Mouse (Mus musculus) cerebellum, postnatal 10 days (tissue): Measurements from ENCODE around the gene Mon1a.
A peak's percentile ranks its signal among the peaks of the same experiment; 100 is the strongest.

Source experiments
- DNase-seq, 2 experiments: peaks; one replicate each; pipeline ENCODE4 v3.0.0; 2021; ENCODE audit warnings: mixed read lengths in 2 of 2

Mon1a gene

DNA sequence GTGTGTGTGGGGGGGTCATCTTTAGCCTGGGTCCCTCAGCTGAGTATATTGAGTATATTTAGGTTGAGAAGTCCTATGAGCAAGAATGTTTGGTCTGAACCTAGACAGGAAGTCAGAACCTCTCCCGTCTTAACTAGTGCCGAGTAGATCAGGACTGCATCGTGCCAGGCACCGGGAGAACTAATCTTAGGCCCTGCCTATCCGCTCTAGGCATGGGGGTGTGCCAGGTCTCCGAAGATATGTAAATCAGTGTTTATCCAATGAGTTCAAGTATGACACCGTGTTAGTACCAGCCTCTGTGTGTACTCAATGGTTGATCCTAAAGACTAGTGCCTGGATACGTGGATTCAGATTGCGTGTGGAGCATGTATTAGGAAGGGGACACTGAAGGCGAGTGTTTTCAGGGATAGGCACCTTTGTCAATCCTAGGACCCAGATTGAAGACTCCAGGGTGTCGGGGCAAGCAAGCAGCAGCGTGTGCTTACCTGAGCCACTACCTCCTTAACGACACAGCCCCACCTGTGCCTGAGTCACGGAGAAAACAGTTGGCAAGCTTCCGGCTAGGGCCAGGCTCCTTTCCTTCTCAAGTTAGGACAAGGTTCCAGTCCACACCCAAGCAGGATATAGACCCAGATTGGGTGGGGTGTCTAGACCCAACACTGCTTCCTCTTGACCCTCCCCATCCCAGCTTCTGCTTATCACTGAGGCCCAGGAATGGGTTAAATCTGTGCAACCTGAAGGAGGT lies 22.2 kb downstream of the Mon1a start:
- no peak for DNase-seq

- peak; percentile 62 to 74 for DNase-seq
These were observed 26.9 kb downstream of the Mon1a start for GRCm38 (mm10) chr9:107914764-107915420.

GRCm38 (mm10) chr9:107917895-107918608 lies 30.1 kb downstream of the Mon1a start:
- DNase-seq, result peak; percentile 56 to 65

DNA sequence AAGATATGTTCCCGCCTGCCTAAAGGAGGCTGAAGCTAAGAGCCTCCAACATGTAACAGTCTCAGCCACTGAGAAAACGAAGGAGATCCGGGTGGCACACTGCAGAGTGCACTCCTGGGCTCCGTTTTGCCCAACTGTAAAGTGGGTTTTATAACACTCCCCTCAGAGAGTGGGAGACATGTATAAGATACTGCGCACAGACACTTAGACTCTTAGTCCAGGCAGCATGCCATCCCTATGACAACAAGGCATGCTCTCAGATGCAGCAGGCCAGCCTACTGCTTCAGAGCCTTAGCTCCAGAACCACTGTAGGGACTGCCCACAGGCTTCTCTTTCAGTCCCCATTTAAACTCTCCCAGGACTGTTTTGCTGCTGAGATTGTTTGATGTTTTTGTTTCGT lies 30.9 kb downstream of the Mon1a start:
- DNase-seq, result no peak

DNA sequence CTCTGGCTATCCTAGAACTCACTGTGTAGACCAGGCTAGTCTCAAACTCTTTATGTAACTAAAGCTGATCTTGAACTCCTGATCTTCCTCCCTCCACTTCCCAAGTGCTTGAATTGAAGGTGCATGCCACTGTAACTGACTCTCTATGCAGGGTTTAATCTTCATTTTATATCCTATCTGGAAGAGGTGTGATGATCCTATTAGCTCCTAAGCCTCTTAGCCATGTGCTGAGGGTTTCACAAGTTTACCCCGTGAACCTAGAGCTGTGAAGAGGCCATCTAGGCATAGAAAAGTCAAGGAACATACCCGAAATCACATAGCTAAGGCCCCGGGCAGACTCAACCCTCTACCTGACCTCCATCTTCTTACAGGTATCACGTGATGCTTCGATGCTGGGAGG lies 31.5 kb downstream of the Mon1a start:
- no peak for DNase-seq

DNA sequence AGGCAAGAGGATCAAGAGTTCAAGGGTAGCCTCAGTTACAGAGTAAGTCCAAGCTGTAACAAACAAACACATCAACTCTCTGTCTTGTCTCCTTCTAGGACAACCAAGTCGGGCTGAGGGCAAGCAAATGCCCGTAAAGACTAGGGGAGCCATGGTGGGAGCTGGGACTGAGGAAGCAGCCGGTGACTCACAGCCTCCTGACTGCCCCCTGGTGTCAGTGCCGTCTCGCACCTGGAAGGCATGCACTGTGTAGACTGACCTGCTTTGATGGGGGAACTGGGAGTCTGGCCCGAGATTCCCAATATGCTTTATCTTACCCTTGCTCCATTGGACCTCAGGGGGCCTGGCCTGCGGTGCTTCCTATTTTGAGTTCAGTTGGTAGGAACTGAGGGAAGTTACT lies 35.1 kb downstream of the Mon1a start:
- peak; percentile 55 to 60 for DNase-seq

DNA sequence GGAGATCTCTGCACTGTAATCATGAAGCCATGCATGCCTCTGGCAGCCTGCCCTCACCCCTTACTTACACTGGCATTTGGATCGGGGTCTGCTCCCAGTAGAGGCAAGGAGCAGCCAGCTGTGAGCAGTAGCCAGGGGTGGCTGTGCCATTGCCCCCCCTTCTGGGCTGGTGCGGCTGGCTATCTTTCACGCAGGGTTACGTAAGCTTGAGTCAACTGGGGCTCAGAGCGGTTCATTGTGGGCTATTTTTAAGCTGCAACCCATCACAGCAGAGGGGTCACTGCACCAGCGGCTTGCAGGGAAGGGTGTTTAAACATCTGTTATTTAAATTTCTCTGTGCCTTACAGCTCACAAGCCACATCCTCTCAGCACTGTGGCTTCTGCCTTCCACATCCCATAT lies 36.0 kb downstream of the Mon1a start:
- peak in 1 of 2 experiments; percentile 28 for DNase-seq

DNA sequence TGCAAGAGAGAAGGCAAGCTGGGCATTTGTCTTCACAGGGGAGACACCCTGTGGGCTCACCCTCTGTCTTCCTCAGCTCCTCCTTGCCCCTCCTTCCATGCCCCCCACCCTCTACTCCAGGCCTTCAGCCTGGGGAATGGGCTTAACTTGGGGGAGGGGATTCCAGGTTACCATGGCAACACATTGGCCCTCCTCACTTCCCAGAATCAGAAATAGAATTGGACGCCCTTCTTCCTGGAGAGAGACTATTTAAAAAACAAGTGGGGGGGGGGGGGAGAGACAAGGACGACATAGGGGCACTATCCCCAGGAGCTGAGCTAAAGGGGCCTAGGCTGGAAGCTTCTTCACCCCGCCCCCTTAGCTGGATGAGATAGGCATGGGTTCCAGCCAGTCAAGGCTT lies 37.3 kb downstream of the Mon1a start:
- DNase-seq, result peak in 1 of 2 experiments; percentile 31

- DNase-seq, result no peak
These were observed 39.0 kb downstream of the Mon1a start for GRCm38 (mm10) chr9:107926920-107927420.

- DNase-seq, result peak; percentile 61 to 69
These were observed 39.8 kb downstream of the Mon1a start for GRCm38 (mm10) chr9:107927749-107928148.

DNA sequence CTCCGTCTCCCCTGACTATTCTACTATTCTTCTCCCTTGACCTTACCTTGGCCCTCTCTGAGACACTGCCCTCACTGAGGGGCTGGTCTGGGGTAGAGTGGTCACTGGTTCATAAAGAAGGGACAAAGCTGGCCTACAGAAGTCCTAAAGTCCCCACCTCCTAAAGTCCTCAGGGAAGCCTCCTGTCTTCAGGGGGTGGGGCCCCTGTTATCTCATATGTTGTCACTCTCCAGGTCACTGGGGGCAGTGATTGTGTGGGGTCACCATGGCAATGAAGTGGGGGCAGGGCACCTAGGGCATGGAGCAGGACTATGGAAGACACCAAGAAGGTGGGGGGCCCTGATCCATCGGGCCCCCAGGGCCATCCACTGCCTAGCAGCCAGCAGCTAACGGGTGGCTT lies 40.2 kb downstream of the Mon1a start, which contains the start of gene Actl11:
Gene Actl11 (plus strand): TSS at position 301 of the 400 bp plus-strand sequence.
- DNase-seq, result peak in 1 of 2 experiments; percentile 12

DNA sequence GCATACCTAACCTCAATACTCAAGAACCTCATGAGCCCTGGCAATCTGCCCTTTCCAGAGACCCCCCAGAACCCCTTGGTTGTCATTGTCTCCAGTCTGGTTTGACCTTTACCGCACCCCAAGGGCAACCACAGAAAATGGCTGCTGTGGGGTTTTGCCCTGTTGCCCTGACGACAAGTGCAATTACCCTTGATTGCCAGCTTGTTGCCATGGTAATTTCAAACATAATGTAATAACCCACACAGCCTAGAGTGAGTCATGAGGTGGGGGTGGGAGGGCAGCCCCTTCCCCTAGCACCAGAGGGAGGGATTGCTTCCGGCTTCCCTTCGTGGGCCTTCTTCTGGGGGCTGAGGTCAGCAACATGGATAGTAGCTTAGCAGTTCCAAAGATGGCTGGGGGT lies 44.3 kb downstream of the Mon1a start:
- DNase-seq, result peak in 1 of 2 experiments; percentile 9

DNA sequence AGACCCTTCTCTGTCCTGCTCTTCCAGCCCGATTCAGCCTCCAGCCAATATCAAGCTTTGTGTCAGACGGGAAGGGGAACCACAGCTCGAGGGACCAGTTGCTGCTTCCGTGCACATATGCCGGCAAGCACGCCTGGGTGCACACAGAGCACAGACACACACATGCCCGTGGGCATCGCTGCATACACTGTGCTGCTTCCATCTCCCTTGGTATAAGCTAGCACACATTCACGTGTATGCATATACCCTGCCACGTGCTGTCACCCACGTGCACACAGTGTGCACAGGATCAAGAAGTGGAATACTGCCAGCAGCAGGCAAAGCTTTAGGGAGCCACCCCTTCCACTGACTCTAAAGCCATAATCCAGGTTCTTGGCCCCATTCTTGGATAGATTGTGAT lies 46.2 kb downstream of the Mon1a start:
- DNase-seq, result peak; percentile 69 to 80

DNA sequence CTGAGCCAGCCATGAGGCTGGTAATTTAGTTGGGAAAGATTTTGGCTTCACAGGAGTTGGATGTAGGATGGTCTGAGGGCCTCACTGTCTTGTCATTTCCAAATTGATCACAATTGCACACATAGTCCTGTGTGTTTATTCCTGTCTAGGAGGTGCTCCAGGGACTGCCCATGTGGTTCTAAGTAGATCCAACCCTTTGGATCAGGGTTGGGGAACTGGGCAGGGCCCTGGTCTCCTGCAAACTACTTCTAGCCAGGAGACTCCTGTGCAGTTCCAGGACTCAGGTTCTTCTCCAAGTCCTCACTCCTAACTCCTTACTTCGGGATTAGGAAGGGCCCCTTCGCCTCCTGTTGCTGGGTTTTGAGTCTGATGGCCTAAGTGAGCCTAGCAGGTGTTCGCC lies 47.4 kb downstream of the Mon1a start, which contains the start of gene Camkv:
Gene Camkv (plus strand): TSS at position 301 of the 400 bp plus-strand sequence.
- DNase-seq, result no peak

DNA sequence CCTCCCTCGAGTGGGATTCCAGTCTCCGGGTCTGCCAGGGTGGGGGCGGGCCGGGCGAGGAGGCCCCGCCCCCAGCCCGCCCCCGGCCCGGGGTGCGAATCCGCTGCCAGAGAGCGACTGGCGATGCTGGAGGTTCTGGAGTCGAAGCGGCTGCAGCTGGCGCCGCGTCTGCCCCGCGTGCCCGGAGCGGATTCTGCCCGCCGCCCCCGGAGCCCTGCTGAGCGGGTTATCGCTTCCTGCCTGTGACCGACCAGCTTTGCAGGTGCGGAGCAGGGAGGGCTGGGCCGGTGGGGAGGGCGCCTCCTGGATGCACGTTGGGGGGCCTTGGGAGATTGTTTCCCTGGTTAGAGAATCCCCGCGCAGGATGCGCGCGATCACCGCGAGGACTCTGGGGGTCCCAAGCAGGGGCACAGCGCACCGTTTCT lies 47.9 kb downstream of the Mon1a start:
- DNase-seq, result peak; percentile 67 to 75

DNA sequence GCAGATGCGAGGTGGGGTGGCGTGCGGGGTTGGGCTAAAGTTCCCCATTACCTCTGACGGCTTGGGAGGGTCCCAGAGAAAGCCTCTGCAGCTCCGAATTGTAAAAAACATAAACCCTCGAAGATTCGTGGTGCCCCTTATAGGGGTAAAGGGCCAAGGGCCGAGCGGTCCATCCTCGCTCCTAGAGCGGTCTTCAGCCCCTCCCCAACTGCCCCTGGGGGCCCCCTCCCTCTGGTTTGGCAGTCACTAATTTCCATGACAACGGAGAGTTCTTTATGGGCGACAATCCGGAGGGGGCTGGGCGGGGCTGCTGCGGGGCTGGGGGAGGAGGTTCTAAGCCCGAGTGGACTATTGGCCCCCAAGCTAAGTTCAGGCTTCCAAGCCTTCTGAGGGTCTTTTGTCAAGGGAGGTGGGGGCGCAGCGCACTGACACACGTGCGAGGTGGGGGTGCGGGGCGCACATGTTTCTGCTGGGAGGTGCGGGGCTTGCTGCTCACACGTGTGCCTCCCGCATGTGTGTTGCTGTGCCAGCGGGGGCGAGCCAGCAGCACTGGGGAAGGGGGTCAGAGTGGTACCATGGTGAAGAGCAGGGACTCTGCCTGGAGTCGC lies 48.4 kb downstream of the Mon1a start:
- peak in 1 of 2 experiments; percentile 51 for DNase-seq

GRCm38 (mm10) chr9:107936831-107937230 lies 48.9 kb downstream of the Mon1a start:
- DNase-seq, result no peak

DNA sequence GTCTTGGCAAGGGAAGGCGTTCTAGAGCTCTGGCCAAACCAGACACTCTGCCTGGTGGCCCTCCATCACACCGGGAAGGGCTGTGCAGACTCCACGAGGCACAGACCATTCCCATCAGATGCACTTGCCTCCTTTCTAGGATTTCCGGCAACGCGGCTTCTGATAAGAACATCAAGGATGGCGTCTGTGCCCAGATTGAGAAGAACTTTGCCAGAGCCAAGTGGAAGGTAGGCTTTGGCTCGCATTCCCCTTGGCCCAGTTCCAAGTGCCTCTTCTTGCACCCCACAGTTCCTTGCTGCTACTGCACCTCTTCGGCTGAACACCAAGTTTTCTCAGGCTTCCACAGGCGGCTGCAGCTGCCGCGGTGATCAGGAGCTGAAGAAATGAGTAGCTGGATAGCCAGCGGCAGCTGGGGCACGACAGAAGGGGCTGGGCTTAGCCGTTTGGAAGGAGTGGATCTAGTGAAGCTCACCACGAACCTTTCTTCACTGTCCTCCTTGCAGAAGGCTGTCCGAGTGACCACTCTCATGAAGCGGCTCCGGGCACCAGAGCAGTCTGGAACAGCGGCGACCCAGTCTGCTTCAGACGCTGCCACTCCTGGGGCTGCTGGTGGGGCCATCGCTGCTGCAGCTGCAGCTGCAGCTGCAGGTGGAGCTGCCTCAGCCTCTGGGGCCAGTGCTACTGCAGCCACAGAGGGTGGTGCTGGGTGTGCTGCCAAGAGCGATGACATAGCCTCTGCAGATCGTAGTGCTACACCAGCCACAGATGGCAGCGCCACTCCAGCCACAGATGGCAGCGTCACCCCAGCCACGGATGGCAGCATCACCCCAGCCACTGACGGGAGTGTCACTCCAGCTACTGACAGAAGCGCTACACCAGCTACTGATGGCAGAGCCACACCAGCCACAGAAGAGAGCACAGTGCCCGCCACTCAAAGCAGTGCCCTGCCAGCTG lies 59.6 kb downstream of the Mon1a start:
- peak; percentile 77 to 79 for DNase-seq

DNA sequence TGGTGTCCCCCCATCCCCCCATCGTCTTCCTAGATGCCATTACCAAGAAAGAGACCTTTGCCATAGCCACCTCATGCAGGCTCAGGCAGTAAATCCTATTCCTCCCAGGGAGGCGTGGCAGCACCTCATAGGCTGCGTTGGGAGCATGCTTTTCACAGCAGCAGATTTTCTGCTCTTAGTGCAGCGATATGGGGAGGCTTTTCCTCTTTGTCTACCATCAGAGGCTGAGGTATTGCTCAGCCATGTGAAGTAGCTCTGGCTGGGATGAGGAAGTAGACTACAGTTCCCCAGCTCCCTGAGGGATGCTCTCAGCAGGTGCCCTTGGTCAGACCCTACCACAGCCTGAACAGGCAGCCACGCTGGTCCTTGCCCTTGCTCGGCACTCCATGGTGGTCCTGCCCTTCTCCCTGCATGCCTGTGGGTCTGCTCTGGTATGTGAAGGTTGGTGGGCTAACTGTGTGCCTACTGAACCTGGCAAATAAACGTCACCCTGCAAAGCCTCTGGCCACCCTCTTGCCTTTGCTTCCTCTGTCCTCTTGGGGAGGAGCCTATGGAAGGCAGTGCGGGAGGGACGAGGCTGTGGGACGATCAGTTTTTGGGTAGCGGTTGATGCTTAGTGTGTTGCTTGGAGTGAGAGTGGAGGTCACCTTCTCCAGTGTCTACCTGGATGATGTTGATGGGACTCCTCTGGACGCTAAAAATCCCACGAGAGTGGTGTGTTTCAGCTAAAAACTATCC lies 61.4 kb downstream of the Mon1a start:
- DNase-seq, result no peak

- DNase-seq, result no peak
These were observed 61.9 kb downstream of the Mon1a start, which contains the start of gene Traip for GRCm38 (mm10) chr9:107949922-107950235. Gene Traip, plus strand, starts transcription at chr9:107950136.
